Mouse (Mus musculus): ENCODE data around the gene Adamts1.

The Adamts1 gene

GRCm38 (mm10) chr16:85802954-85803353 lies at the start of gene Adamts1:
Adamts1 (minus strand) TSS chr16:85803113.
- DNase-seq, result no peak

GRCm38 (mm10) chr16:85827066-85827465 lies 24.2 kb upstream of the Adamts1 start:
- no peak for DNase-seq

DNA sequence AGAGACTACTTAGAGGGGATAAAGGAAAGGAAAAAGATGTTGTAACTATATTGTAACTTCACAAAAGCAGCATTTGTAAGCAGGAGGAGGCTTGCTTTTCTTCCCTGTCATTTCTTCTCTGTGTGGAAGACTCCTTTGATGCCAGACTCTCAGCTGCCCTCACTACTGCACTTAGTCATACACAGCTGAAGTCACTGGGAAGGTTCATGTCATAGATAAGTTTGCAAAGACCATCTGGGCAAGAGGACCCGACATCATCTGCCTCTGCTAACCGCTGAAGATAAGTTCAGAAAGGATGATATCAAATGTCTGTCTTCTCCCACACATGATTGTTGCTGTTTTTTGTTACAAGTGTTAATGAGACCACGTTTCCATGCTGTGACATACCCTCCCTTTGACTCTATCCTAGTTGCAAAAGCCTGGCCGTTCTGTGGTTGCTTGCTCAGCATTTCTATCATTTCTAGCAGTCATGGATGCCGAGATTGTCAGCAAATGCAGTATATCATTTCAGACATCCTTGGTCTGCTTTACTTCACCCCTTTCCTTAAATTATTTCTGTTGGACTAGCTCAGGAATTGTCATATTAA lies 19.5 kb upstream of the Adamts1 start:
- DNase-seq, result no peak

GRCm38 (mm10) chr16:85819808-85820458 lies 17.0 kb upstream of the Adamts1 start:
- no peak for DNase-seq

DNA sequence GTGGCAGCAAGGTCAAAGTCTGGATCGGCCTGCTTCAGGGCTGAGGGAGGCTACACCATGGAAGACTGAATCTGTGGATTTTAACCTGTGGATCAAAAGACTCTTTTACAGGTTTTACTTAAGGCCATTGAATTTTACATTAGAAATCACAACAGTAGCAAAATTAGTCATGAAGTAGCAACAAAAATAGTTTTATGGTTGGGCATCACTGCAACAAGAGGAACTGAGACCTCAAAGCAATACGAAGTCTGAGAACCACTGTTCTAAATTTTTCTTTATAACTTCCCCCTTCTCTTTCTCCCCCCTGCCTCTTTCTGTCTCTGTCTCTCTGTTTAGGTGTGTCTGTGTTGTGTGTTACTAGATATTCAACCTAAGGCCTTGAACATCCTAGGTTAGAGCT lies 11.2 kb upstream of the Adamts1 start:
- no peak for DNase-seq

- no peak for DNase-seq
These were observed 4.7 kb upstream of the Adamts1 start for GRCm38 (mm10) chr16:85807626-85808025.

DNA sequence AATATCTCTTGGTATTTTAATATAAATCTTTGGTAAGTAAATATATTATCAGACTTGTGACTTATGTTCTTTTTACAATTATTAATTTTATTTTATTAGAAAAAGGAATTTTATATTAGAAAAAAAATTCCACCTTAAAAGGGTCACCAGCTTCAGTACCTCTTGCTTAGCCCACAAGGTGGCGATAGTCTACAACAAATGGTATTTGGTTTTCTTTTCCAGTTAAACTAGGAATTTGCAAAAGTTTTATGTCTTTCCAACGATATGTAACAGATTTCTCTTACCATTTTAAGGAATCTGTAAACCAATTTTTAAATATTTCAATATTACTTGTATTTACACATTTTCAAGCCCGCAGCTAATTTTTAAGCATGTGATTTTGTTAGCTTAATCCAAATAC lies 4.2 kb upstream of the Adamts1 start:
- DNase-seq, result no peak

- no peak for DNase-seq
These were observed 2.7 kb upstream of the Adamts1 start for GRCm38 (mm10) chr16:85805581-85805980.

GRCm38 (mm10) chr16:85803613-85804551 lies 969 bp upstream of the Adamts1 start:
- no peak for DNase-seq

DNA sequence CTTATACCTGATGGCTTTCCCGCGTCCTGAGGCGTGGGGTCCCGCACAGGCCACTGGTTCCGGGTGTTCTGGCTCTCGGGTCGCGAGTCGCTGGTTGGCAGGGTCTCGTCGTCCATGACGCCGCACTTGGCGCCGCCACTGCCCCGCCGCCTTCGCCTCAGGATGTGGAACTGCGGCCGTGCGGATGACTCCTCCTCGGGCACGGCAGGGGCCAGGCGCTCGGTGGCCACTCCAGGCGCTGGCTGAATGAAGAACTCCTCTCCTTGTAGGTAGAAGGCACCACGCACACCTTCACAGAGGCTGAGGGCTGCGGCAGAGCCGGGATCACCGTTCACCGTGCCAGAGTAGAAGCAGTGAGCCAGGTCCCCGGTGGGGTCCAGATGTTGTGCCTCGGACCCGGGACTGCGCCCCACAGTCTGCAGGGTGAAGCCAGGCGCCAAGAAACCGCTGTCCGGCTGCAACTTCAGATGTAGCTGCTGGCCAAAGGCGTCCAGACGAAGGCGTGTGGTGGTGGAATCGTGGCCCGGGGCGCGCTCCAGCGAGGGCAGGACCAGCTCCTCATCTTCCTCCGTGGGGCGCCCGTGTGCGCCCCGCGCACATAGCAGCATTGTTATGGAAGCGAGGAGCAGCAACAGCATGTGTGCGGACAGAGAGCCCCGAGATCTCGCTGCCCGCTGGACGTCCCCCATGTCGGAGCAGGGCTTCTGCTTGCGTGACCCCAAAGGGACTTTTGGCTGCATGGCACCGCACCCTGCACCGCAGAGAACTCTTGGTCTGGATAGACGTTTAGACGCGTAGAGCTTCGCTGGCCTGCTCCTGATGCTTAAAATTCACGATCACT lies 722 bp downstream of the Adamts1 start:
- DNase-seq, result no peak

DNA sequence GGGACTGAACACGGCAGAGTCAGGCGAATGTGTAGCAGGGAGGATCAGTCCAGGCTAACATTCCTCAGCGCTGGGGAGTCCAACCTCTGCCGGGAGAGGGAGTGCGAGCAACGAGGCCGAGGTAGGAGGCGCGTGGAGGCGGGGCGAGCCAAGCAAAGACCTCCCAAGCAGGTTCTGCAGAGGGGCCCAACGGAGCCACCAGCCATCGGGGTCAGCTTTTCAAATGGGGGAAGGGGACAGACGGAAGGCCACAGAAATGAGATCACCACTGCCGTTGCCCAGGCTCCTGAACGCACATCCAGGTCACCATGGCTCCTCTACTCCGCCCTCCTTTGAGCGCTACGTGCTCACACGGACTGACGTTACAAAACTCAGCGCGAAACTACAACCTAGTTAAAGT lies 1.7 kb downstream of the Adamts1 start:
- DNase-seq, result no peak

DNA sequence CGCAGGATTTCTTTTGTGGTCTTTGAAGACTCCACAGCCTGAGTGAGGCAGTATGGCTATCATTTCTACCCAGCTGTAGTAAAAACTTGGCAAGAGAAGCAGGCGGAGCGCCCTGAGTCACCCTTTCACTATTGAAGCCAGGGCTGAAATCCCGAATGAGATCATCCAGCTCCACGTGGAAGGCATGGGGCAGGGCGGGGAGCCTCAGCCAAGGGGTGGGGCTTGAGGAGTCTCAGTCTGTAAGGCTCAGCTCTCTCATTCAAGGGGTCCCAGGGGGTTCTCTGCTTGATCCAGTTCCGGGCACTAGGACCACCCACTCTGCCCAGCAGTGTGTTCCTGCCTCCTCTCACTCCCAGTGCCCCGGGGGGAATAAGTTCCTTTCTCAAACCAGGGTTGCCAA lies 2.2 kb downstream of the Adamts1 start:
- no peak for DNase-seq

DNA sequence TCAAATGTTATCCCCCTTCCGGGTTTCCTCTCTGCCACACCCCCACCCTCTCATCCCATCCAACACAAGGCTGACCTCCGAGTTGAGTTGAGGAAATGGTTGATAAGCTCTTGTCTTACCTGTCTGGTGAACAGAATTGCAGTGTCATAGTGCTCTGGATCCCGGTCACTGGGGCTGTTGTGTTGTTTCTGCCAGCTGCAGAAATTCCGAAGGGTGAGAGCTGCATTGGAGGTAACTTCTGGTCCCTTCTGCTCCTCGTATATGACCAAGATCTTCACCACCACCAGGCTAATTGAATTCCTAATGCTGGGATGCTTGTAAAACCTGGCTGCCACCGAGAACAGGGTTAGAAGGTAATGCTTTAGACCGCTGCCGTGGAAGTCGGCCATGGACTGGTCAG lies 2.9 kb downstream of the Adamts1 start:
- DNase-seq, result no peak

DNA sequence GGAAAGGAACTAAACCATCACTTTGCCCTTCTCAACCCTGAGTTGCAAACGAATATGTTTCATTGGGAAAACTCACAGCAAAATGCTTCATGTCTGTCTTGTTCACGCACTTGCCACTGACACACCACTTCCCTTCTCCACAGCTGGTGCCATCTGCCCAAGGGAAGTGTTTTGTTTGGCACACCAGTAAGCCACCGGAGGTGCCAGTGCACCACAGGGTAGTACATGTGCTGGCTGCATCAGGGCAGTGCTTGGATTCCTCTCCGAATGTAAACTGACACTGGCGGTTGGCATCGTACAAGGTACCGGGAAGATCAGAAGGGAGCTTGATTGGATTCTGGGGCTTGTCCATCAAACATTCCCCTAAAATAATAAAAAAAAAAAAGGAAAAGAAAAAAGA lies 4.6 kb downstream of the Adamts1 start:
- DNase-seq, result no peak

DNA sequence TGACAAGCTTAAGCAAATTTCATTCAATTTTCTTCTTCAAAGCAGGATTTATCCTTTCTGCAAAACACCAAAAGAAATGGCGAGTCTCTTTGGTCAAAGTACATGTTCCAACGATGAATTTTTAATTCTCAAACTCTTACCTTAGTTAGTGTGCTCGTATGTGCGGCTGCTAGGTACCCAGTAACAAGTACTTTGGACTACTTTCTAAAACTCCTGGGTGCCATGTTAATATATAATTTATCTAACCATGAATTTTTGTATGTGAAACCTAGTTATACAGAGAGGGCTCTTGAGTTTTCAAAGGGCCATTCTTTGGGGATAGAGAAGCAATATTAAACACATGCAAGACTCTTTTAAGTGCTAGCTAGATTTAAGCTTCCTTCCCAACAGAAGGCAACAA lies 5.8 kb downstream of the Adamts1 start:
- DNase-seq, result no peak

DNA sequence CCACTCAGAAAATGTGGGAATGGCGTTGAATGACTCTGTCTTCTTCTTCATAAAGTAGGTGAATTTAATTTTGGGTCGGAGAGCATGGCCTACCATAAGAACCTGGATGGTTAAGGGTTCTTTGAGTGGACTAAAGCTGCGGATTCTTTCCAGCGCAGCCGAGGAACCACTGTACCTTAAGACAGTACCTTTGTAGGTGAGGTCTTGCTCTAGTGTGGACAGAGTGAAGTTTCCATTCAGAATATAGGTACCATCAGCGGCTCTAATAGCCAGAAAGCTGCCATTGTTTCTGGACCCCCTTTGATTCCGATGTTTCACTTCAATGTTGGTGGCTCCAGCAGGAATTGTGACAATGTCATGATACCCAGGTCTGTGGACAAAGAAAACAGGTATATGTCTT lies 7.2 kb downstream of the Adamts1 start:
- no peak for DNase-seq

DNA sequence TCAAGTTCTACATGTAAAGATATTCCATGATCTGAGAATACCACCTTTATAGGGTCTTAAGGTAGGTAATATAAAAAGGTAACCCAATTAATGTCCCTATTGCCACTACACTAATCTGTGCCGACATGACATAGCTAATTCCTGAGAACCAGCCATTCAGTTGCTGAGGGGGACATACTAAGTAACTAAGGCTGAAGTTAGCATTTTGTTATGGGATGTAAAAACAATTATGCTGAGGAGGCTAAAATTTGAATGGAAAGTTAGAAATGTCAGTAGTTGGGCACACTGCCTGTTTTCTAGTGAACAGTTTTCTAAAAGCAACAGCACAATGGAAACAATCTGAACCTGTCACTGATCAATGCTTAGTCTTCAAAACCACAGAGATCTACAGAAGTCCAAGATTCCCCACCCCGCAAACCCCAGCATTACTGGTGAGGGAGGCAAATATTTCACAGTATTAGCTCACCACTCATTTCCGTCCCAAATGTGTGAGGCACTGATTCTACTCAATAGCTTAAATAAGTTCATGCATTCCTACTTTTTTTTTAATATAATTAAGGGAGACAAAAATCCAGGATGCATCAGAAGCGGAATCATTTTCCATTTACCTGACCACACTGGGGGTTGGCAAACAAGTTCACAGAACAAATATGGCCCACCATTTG lies 9.6 kb downstream of the Adamts1 start:
- no peak for DNase-seq

GRCm38 (mm10) chr16:85781076-85781475 lies 21.8 kb downstream of the Adamts1 start:
- no peak for DNase-seq

DNA sequence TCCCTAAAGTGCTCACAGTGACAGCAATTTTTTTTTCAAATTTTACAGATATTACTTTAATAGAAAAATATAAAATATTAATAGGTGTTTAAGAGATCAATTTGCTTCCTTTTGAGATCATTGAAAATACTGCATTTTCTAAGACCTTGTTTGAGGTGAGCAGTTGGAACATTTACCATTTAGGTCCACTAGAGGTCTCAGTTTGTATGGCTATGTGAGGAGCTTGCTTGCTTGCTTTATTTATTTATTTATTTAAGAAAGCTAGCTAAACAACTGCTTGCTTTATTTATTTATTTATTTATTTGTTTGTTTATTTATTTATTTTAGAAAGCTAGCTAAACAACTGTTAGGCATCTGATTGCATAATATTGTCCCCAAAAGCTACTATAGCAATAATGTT lies 23.1 kb downstream of the Adamts1 start:
- no peak for DNase-seq

DNA sequence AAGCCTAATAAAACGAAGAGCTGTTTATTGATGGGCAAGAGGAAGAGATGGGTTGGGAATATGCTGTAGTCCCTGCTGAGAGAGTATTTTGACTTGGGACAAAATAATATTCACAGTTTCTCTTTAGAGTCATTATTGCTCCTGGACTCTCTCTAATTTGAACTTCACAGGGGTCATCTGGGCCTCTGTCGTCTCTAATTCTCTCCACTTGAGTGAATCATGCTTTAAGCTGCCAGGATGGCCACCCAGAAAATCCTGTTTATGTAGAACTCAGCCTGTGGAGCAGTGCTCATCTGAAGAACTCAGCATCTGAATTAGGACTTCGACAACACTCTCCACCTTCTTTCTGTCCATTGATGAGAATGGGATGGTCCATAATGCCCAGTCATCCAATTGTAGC lies 30.6 kb downstream of the Adamts1 start:
- no peak for DNase-seq

- no peak for DNase-seq
These were observed 35.6 kb downstream of the Adamts1 start for GRCm38 (mm10) chr16:85767341-85767740.

DNA sequence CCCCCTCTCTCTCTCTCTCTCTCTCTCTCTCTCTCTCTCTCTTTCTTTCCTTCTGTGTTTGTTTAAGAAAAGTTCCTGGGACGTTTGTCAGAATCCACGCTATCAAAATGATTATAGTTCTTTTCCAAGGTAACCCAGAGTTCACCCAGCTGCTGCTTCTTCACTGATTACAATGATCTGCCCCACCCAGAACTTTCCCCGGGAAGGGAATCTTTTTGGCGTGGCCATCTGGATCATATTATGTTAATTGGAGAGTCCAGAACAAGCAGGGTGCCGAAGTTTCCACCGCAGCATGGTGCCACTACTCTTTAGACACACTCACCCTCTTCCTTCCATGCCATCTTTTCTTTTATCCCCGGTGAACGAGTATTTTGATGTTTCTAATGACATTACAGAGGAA lies 37.2 kb downstream of the Adamts1 start:
- DNase-seq, result no peak

Data from thymus, postnatal 36 days (tissue).